Mouse (Mus musculus) urinary bladder, postnatal 4 days (tissue): ENCODE measurements around the gene Vmn1r196.
"Not testable (repeated sequence)": the region's sequence is repeated elsewhere in the genome, so short reads cannot be mapped to it uniquely, and the experiment has no call there.

ENCODE experiments used
- DNase-seq, 2 experiments: peaks; one replicate each; pipeline ENCODE4 v3.0.0; 2021 to 2022; ENCODE audit warnings: low spot score in 2 of 2

Gene Vmn1r196

GRCm38 (mm10) chr13:22289620-22290019 is at the start of gene Vmn1r196:
Gene Vmn1r196, plus strand, starts transcription at chr13:22289920.
- DNase-seq, result no peak

GRCm38 (mm10) chr13:22243915-22244314 is 45.8 kb upstream of the Vmn1r196 start, which contains the start of gene Vmn1r194:
Gene Vmn1r194, plus strand, starts transcription at chr13:22244215.
- DNase-seq, result no peak

GRCm38 (mm10) chr13:22270222-22270621 is 19.5 kb upstream of the Vmn1r196 start, which contains the start of gene Vmn1r195:
Gene Vmn1r195, plus strand, starts transcription at chr13:22270522.
- DNase-seq, result not testable (repeated sequence)

GRCm38 (mm10) chr13:22271721-22272120 is 18.0 kb upstream of the Vmn1r196 start:
- no peak for DNase-seq

GRCm38 (mm10) chr13:22284578-22284977 is 5.1 kb upstream of the Vmn1r196 start:
- no peak for DNase-seq

GRCm38 (mm10) chr13:22308075-22308474 is 18.4 kb downstream of the Vmn1r196 start:
- DNase-seq, result not testable (repeated sequence)

GRCm38 (mm10) chr13:22315361-22315760 is 25.6 kb downstream of the Vmn1r196 start:
- no peak for DNase-seq

- no peak for DNase-seq
These were observed 27.6 kb downstream of the Vmn1r196 start for GRCm38 (mm10) chr13:22317366-22317765.

- no peak for DNase-seq
These were observed 30.4 kb downstream of the Vmn1r196 start for GRCm38 (mm10) chr13:22320091-22320490.

- no peak for DNase-seq
These were observed 34.6 kb downstream of the Vmn1r196 start, which contains the start of gene Vmn1r197 for GRCm38 (mm10) chr13:22324289-22324688. Gene Vmn1r197, plus strand, starts transcription at chr13:22324589.

GRCm38 (mm10) chr13:22333269-22333668 is 43.5 kb downstream of the Vmn1r196 start:
- DNase-seq, result no peak

GRCm38 (mm10) chr13:22335565-22335964 is 45.8 kb downstream of the Vmn1r196 start:
- no peak for DNase-seq
